Mouse (Mus musculus): ENCODE results near the gene Ildr1.

The Ildr1 gene

GRCm38 (mm10) chr16:36693818-36694413 is at the start of gene Ildr1:
Ildr1 (plus strand) TSS chr16:36693978.
- DNase-seq: no peak

- no peak for DNase-seq
Measured at GRCm38 (mm10) chr16:36645124-36645523, 48.7 kb upstream of the Ildr1 start.

GRCm38 (mm10) chr16:36649304-36649703 is 44.5 kb upstream of the Ildr1 start:
- no peak for DNase-seq

GRCm38 (mm10) chr16:36650511-36650910 is 43.3 kb upstream of the Ildr1 start:
- no peak for DNase-seq

GRCm38 (mm10) chr16:36651174-36651766 is 42.5 kb upstream of the Ildr1 start:
- DNase-seq: no peak

- DNase-seq: no peak
Measured at GRCm38 (mm10) chr16:36655199-36655598, 38.6 kb upstream of the Ildr1 start.

GRCm38 (mm10) chr16:36655910-36656309 is 37.9 kb upstream of the Ildr1 start:
- DNase-seq: no peak

GRCm38 (mm10) chr16:36661330-36661729 is 32.4 kb upstream of the Ildr1 start:
- no peak for DNase-seq

- no peak for DNase-seq
Measured at GRCm38 (mm10) chr16:36663484-36663883, 30.3 kb upstream of the Ildr1 start.

GRCm38 (mm10) chr16:36665782-36666181 is 28.0 kb upstream of the Ildr1 start, which contains the start of gene Cd86:
Cd86 (minus strand) TSS chr16:36666081.
- no peak for DNase-seq

GRCm38 (mm10) chr16:36666448-36667017 is 27.2 kb upstream of the Ildr1 start:
- no peak for DNase-seq

GRCm38 (mm10) chr16:36670590-36670989 is 23.2 kb upstream of the Ildr1 start:
- no peak for DNase-seq

- DNase-seq: no peak
Measured at GRCm38 (mm10) chr16:36673196-36673595, 20.6 kb upstream of the Ildr1 start.

- no peak for DNase-seq
Measured at GRCm38 (mm10) chr16:36674457-36675204, 19.1 kb upstream of the Ildr1 start.

GRCm38 (mm10) chr16:36675304-36675703 is 18.5 kb upstream of the Ildr1 start:
- DNase-seq: no peak

- no peak for DNase-seq
Measured at GRCm38 (mm10) chr16:36675902-36676301, 17.9 kb upstream of the Ildr1 start.

- no peak for DNase-seq
Measured at GRCm38 (mm10) chr16:36681829-36682228, 11.9 kb upstream of the Ildr1 start.

- no peak for DNase-seq
Measured at GRCm38 (mm10) chr16:36684325-36684918, 9.4 kb upstream of the Ildr1 start.

GRCm38 (mm10) chr16:36688076-36688475 is 5.7 kb upstream of the Ildr1 start:
- DNase-seq: no peak

- no peak for DNase-seq
Measured at GRCm38 (mm10) chr16:36691484-36691883, 2.3 kb upstream of the Ildr1 start.

- DNase-seq: no peak
Measured at GRCm38 (mm10) chr16:36694798-36695290, 1.1 kb downstream of the Ildr1 start.

- no peak for DNase-seq
Measured at GRCm38 (mm10) chr16:36697331-36697730, 3.6 kb downstream of the Ildr1 start.

- no peak for DNase-seq
Measured at GRCm38 (mm10) chr16:36700484-36700883, 6.7 kb downstream of the Ildr1 start.

All from right cerebral cortex, adult 18-20 months (tissue).